Mouse (Mus musculus) testis, postnatal 10 days (tissue): Measurements from ENCODE around the gene Lrrc4.
A peak's percentile ranks its signal among the peaks of the same experiment; 100 is the strongest.

ENCODE experiments used
- DNase-seq: peaks from one replicate; pipeline ENCODE4 v3.0.0; 2021; ENCODE audit warnings: low spot score

Gene Lrrc4

GRCm38 (mm10) chr6:28854598-28854997 lies 23.1 kb upstream of the Lrrc4 start:
- DNase-seq, result no peak

- no peak for DNase-seq
Observed at GRCm38 (mm10) chr6:28853654-28854053, 22.1 kb upstream of the Lrrc4 start.

- DNase-seq, result no peak
Observed at GRCm38 (mm10) chr6:28853164-28853563, 21.6 kb upstream of the Lrrc4 start.

GRCm38 (mm10) chr6:28852342-28852741 lies 20.8 kb upstream of the Lrrc4 start:
- no peak for DNase-seq

GRCm38 (mm10) chr6:28850326-28850900 lies 18.9 kb upstream of the Lrrc4 start:
- DNase-seq, result no peak

- no peak for DNase-seq
Observed at GRCm38 (mm10) chr6:28849317-28849716, 17.8 kb upstream of the Lrrc4 start.

- no peak for DNase-seq
Observed at GRCm38 (mm10) chr6:28848891-28849290, 17.3 kb upstream of the Lrrc4 start.

- DNase-seq, result no peak
Observed at GRCm38 (mm10) chr6:28848285-28848794, 16.8 kb upstream of the Lrrc4 start.

GRCm38 (mm10) chr6:28847616-28848015 lies 16.1 kb upstream of the Lrrc4 start:
- no peak for DNase-seq

- DNase-seq, result no peak
Observed at GRCm38 (mm10) chr6:28845610-28846009, 14.1 kb upstream of the Lrrc4 start.

- DNase-seq, result no peak
Observed at GRCm38 (mm10) chr6:28842375-28843276, 11.1 kb upstream of the Lrrc4 start.

- DNase-seq, result no peak
Observed at GRCm38 (mm10) chr6:28841569-28841968, 10.0 kb upstream of the Lrrc4 start.

- no peak for DNase-seq
Observed at GRCm38 (mm10) chr6:28836600-28836999, 5.1 kb upstream of the Lrrc4 start.

GRCm38 (mm10) chr6:28834046-28834445 lies 2.5 kb upstream of the Lrrc4 start:
- DNase-seq, result no peak

GRCm38 (mm10) chr6:28833380-28833822 lies 1.9 kb upstream of the Lrrc4 start:
- peak; percentile 62 for DNase-seq

- DNase-seq, result peak; percentile 67
Observed at GRCm38 (mm10) chr6:28832751-28833291, 1.3 kb upstream of the Lrrc4 start.

- peak; percentile 71 for DNase-seq
Observed at GRCm38 (mm10) chr6:28831854-28832750, 555 bp upstream of the Lrrc4 start.

GRCm38 (mm10) chr6:28830306-28830705 lies 1.2 kb downstream of the Lrrc4 start:
- no peak for DNase-seq

- no peak for DNase-seq
Observed at GRCm38 (mm10) chr6:28828593-28828992, 3.0 kb downstream of the Lrrc4 start.

- no peak for DNase-seq
Observed at GRCm38 (mm10) chr6:28827565-28827964, 4.0 kb downstream of the Lrrc4 start.

GRCm38 (mm10) chr6:28826689-28827389 lies 4.7 kb downstream of the Lrrc4 start:
- no peak for DNase-seq
